Mouse (Mus musculus): ENCODE measurements around the gene Atp5d. TPM values are rescaled to one million over a fixed set of nuclear protein-coding genes. Genes with fewer than 3 reads are reported as not detected.

The Atp5d gene
- polyA plus RNA-seq, 1 experiment: 758 TPM

DNA sequence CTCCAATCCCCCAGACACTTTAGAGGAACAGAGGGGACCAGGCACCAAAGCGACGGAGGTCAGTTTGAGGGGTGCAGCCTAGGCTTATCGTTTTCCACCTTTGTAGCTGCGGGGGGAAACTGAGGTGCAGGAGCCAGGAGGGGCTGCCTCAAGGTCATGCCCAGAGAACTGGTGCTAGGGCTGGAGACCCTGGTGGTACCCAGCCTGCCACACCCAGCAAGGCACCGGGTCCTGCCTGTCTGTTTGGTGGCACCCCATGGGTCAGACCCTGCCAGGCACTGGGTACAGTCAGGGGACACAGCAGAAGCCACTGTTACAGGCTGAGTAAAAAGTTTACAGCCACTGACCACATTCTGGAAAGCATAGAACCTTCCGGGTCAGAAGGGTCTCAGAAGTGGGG is 41.9 kb downstream of the Atp5d start:
- TF ChIP-seq CTCF (IDR thresholded peaks at IDR 0.05; ENCODE audit: borderline replicate concordance, insufficient read depth, low read depth, low read length): no peak
- no peak for TF ChIP-seq POLR2A (IDR thresholded peaks at IDR 0.05; ENCODE audit: borderline replicate concordance, insufficient read depth, low read length)
- 39% methylated on average over 6 of the region's 6 CpGs for WGBS
- peaks cover 12% of the 10 kb centered on the region for H3K4me1 ChIP-seq (ENCODE audit: control insufficient read depth, insufficient read depth, low read length)
- peak in 1 of 2 experiments; percentile 32 for DNase-seq
- no peaks in the 10 kb centered on the region for H3K27me3 ChIP-seq (ENCODE audit: control insufficient read depth, insufficient read depth, low read length)
- peak overlapping the region; percentile 81 for H3K4me3 ChIP-seq (replicated peaks; ENCODE audit: insufficient read depth, low read depth, low read length)
- no peak overlapping the region for H3K27ac ChIP-seq (ENCODE audit: insufficient read depth, low read length)

GRCm38 (mm10) chr10:80180823-80181222 is 42.4 kb downstream of the Atp5d start:
- no peak for TF ChIP-seq CTCF (IDR thresholded peaks at IDR 0.05; ENCODE audit: borderline replicate concordance, insufficient read depth, low read depth, low read length)
- no peak for TF ChIP-seq POLR2A (IDR thresholded peaks at IDR 0.05; ENCODE audit: borderline replicate concordance, insufficient read depth, low read length)
- Histone ChIP-seq H3K27me3 (ENCODE audit: control insufficient read depth, insufficient read depth, low read length) (no peaks in the 10 kb centered on the region), H3K4me1 (ENCODE audit: control insufficient read depth, insufficient read depth, low read length) (peaks cover 12% of the 10 kb centered on the region), H3K27ac (ENCODE audit: insufficient read depth, low read length) (no peak overlapping the region), H3K4me3 (replicated peaks; ENCODE audit: insufficient read depth, low read depth, low read length) (no peak overlapping the region)
- no peak for DNase-seq
- 43% methylated on average over 5 of the region's 5 CpGs for WGBS

GRCm38 (mm10) chr10:80182547-80182946 is 44.1 kb downstream of the Atp5d start:
- H3K27ac ChIP-seq (ENCODE audit: insufficient read depth, low read length): no peak overlapping the region
- no peak overlapping the region for H3K4me3 ChIP-seq (replicated peaks; ENCODE audit: insufficient read depth, low read depth, low read length)
- 88% methylated on average over 7 of the region's 7 CpGs for WGBS
- no peak for DNase-seq
- no peak for TF ChIP-seq POLR2A (IDR thresholded peaks at IDR 0.05; ENCODE audit: borderline replicate concordance, insufficient read depth, low read length)
- peaks cover 12% of the 10 kb centered on the region for H3K4me1 ChIP-seq (ENCODE audit: control insufficient read depth, insufficient read depth, low read length)
- no peaks in the 10 kb centered on the region for H3K27me3 ChIP-seq (ENCODE audit: control insufficient read depth, insufficient read depth, low read length)

DNA sequence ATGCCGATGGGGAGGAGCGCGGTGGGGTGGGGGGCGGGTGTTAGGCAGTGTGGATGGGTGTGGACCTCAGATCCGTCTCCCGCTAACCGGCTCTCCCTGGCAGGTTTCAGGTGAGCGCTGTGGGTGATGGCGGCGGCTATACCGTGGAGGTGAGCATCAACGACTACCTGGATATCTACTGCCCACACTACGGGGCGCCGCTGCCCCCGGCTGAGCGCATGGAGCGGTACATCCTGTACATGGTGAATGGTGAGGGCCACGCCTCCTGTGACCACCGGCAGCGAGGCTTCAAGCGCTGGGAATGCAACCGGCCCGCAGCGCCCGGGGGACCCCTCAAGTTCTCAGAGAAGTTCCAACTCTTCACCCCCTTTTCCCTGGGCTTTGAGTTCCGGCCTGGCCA is 48.2 kb downstream of the Atp5d start:
- H3K4me3 ChIP-seq (replicated peaks; ENCODE audit: insufficient read depth, low read depth, low read length): no peak overlapping the region
- DNase-seq: no peak
- no peaks in the 10 kb centered on the region for H3K27me3 ChIP-seq (ENCODE audit: control insufficient read depth, insufficient read depth, low read length)
- WGBS: 66% methylated on average over 27 of the region's 27 CpGs
- H3K27ac ChIP-seq (ENCODE audit: insufficient read depth, low read length): no peak overlapping the region
- no peak for TF ChIP-seq POLR2A (IDR thresholded peaks at IDR 0.05; ENCODE audit: borderline replicate concordance, insufficient read depth, low read length)
- no peak for TF ChIP-seq CTCF (IDR thresholded peaks at IDR 0.05; ENCODE audit: borderline replicate concordance, insufficient read depth, low read depth, low read length)
- no peaks in the 10 kb centered on the region for H3K4me1 ChIP-seq (ENCODE audit: control insufficient read depth, insufficient read depth, low read length)

- TF ChIP-seq CTCF (IDR thresholded peaks at IDR 0.05; ENCODE audit: borderline replicate concordance, insufficient read depth, low read depth, low read length) (no peak), POLR2A (IDR thresholded peaks at IDR 0.05; ENCODE audit: borderline replicate concordance, insufficient read depth, low read length) (no peak)
- 85% methylated on average over 10 of the region's 10 CpGs for WGBS
- Histone ChIP-seq H3K4me3 (replicated peaks; ENCODE audit: insufficient read depth, low read depth, low read length) (no peak overlapping the region), H3K27me3 (ENCODE audit: control insufficient read depth, insufficient read depth, low read length) (no peaks in the 10 kb centered on the region), H3K27ac (ENCODE audit: insufficient read depth, low read length) (no peak overlapping the region), H3K4me1 (ENCODE audit: control insufficient read depth, insufficient read depth, low read length) (no peaks in the 10 kb centered on the region)
- no peak for DNase-seq
Observed at GRCm38 (mm10) chr10:80187739-80188138, 49.3 kb downstream of the Atp5d start.

- DNase-seq: no peak
- TF ChIP-seq POLR2A (IDR thresholded peaks at IDR 0.05; ENCODE audit: borderline replicate concordance, insufficient read depth, low read length) (no peak), CTCF (IDR thresholded peaks at IDR 0.05; ENCODE audit: borderline replicate concordance, insufficient read depth, low read depth, low read length) (no peak)
- H3K4me1 ChIP-seq (ENCODE audit: control insufficient read depth, insufficient read depth, low read length): no peaks in the 10 kb centered on the region
- 70% methylated on average over 15 of the region's 15 CpGs for WGBS
- no peak overlapping the region for H3K27ac ChIP-seq (ENCODE audit: insufficient read depth, low read length)
- no peaks in the 10 kb centered on the region for H3K27me3 ChIP-seq (ENCODE audit: control insufficient read depth, insufficient read depth, low read length)
- H3K4me3 ChIP-seq (replicated peaks; ENCODE audit: insufficient read depth, low read depth, low read length): no peak overlapping the region
Observed at GRCm38 (mm10) chr10:80188453-80189024, 50.1 kb downstream of the Atp5d start.

DNA sequence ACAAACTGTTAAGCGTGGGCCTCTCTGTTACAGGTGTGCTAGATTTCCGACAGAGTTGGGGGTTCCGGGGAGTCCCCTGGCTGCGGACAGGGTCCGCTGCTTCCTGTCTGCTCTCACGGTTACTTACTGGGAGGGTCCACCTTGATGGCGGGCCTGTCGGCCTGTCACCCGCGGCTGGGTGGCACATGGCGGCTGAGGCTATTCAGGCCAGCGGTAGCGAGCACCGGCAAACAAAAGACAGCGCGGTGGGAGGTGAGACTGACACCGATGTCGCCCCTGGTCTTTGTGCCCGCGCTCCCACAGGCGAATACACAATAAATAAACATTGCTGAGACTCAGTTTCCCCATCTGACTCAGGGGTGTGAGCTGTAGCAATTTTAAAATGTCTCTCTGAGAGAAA is 51.6 kb downstream of the Atp5d start:
- 42% methylated on average over 21 of the region's 21 CpGs for WGBS
- TF ChIP-seq CTCF (IDR thresholded peaks at IDR 0.05; ENCODE audit: borderline replicate concordance, insufficient read depth, low read depth, low read length): no peak
- TF ChIP-seq POLR2A (IDR thresholded peaks at IDR 0.05; ENCODE audit: borderline replicate concordance, insufficient read depth, low read length): no peak
- Histone ChIP-seq H3K4me1 (ENCODE audit: control insufficient read depth, insufficient read depth, low read length) (no peaks in the 10 kb centered on the region), H3K27ac (ENCODE audit: insufficient read depth, low read length) (no peak overlapping the region), H3K27me3 (ENCODE audit: control insufficient read depth, insufficient read depth, low read length) (no peaks in the 10 kb centered on the region), H3K4me3 (replicated peaks; ENCODE audit: insufficient read depth, low read depth, low read length) (no peak overlapping the region)
- DNase-seq: no peak

- TF ChIP-seq CTCF (IDR thresholded peaks at IDR 0.05; ENCODE audit: borderline replicate concordance, insufficient read depth, low read depth, low read length) (no peak), POLR2A (IDR thresholded peaks at IDR 0.05; ENCODE audit: borderline replicate concordance, insufficient read depth, low read length) (no peak; the same call in 1 of the 2 replicates)
- WGBS: 2% methylated on average over 48 of the region's 48 CpGs
- Histone ChIP-seq H3K27ac (ENCODE audit: insufficient read depth, low read length) (no peak overlapping the region), H3K27me3 (ENCODE audit: control insufficient read depth, insufficient read depth, low read length) (no peaks in the 10 kb centered on the region), H3K4me3 (replicated peaks; ENCODE audit: insufficient read depth, low read depth, low read length) (peak overlapping the region; percentile 53), H3K4me1 (ENCODE audit: control insufficient read depth, insufficient read depth, low read length) (no peaks in the 10 kb centered on the region)
- DNase-seq: peak in 1 of 2 experiments; percentile 58
Observed at GRCm38 (mm10) chr10:80190491-80191051, 52.1 kb downstream of the Atp5d start.

Data from cerebellum, adult 2 months (tissue).